Mouse (Mus musculus) ES-E14 (cell line): ENCODE data around the gene C1ql2. TPM values are rescaled to one million over a fixed set of nuclear protein-coding genes. Genes with fewer than 3 reads are reported as not detected.

ENCODE experiments used
- DNase-seq: peaks from one replicate; pipeline ENCODE4 v3.0.0-alpha.2; 2013; ENCODE audit warnings: low read depth, low spot score
- H3K27ac ChIP-seq: 2 replicates; pipeline ENCODE4 v1.5.1; 2012; ENCODE audit warnings: low read depth, mild to moderate bottlenecking, low read length, moderate library complexity, mixed read lengths; ENCODE audit not compliant: poor library complexity, insufficient read depth, severe bottlenecking
- H3K36me3 ChIP-seq: 2 replicates; pipeline ENCODE4 v1.6.1; 2012; ENCODE audit warnings: mild to moderate bottlenecking, low read length, moderate library complexity, mixed read lengths; ENCODE audit not compliant: control insufficient read depth, poor library complexity, insufficient read depth, severe bottlenecking
- H3K4me1 ChIP-seq, 2 experiments: fragments of 150-350 bp in 1 of 2; sonication (generic) in 1 of 2; 2 replicates each; pipeline ENCODE4 v1.6.1; 2012; ENCODE audit warnings: low read length in 2 of 2, mild to moderate bottlenecking in 1 of 2, mixed read lengths in 1 of 2; ENCODE audit not compliant: control insufficient read depth in 2 of 2, insufficient read depth in 2 of 2, poor library complexity in 1 of 2
- H3K4me3 ChIP-seq, 2 experiments: fragments of 150-350 bp in 1 of 2; sonication (generic) in 1 of 2; 2 replicates each; pipeline ENCODE4 v1.5.1; 2012; ENCODE audit warnings: low read length in 2 of 2, low read depth in 1 of 2, mild to moderate bottlenecking in 1 of 2, mixed read lengths in 1 of 2; ENCODE audit not compliant: insufficient read depth in 1 of 2, poor library complexity in 1 of 2, severe bottlenecking in 1 of 2
- H3K9ac ChIP-seq: 2 replicates; pipeline ENCODE4 v1.6.1; 2012; ENCODE audit warnings: low read depth, mild to moderate bottlenecking, low read length, mixed read lengths; ENCODE audit not compliant: poor library complexity, insufficient read depth, severe bottlenecking
- H3K9me3 ChIP-seq: fragments of 150-350 bp; sonication (generic); 2 replicates; pipeline ENCODE4 v1.6.1; 2012; ENCODE audit warnings: low read depth, mild to moderate bottlenecking, low read length; ENCODE audit not compliant: control insufficient read depth, insufficient read depth
- CHD2 ChIP-seq: IDR thresholded peaks from 2 replicates; pipeline ENCODE4 v1.6.1; 2014; ENCODE audit warnings: mild to moderate bottlenecking, low read depth, low read length, inconsistent platforms
- HCFC1 ChIP-seq: IDR thresholded peaks from 2 replicates; pipeline ENCODE4 v1.6.1; 2012; ENCODE audit warnings: low read length, inconsistent platforms, borderline replicate concordance; ENCODE audit not compliant: insufficient read depth
- MAFK ChIP-seq: IDR thresholded peaks from 2 replicates; pipeline ENCODE4 v1.6.1; 2014; ENCODE audit warnings: mild to moderate bottlenecking, low read depth, low read length, inconsistent platforms; ENCODE audit not compliant: insufficient read depth
- ZC3H11A ChIP-seq: IDR thresholded peaks from 2 replicates; pipeline ENCODE4 v1.6.1; 2012; ENCODE audit warnings: low read depth, mild to moderate bottlenecking, inconsistent platforms, low read length, borderline replicate concordance
- ZNF384 ChIP-seq: IDR thresholded peaks from 2 replicates; pipeline ENCODE4 v1.6.1; 2012; ENCODE audit warnings: low read depth, low read length, inconsistent platforms
- in situ Hi-C, 2 experiments: fragments of 600-800 bp; cut with MboI; formaldehyde crosslinking; loops; one replicate each; pipeline ENCODE4 v1.15.1; 2025; ENCODE audit warnings: low sequenced_read_pairs in 2 of 2, inconsistent platforms in 1 of 2; ENCODE audit not compliant: unreplicated experiment in 2 of 2
- total RNA-seq: library from RNA; depleted of rRNA; stranded (reverse); fragments of 300-350 nt; gene quantifications from 2 replicates; pipeline ENCODE4 v1.2.3, GENCODE M21; 2012

C1ql2 gene
- total RNA-seq, 1 experiment = 0.49 TPM

DNA sequence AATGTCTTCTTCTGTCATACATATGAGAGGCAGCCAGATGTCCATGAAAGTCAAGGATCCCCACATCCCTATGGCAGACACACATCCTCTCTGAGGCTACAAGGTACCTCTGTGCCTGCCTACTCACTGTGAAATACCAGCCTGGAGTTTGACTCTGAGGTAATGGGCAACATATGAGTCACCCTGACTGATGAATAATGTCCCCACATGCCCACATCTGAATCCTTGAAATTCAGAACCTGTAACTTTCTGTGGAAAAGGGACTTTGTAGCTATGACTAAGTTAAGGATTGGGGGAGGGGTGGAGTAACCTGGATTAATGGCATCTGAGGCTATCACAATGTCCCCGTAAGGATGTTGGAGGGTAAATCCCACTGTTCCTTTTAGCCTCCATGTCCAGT lies 23.3 kb downstream of the C1ql2 start:
- Histone ChIP-seq H3K27ac (no peak overlapping the region), H3K4me3 (no peak overlapping the region), H3K9ac (no peak overlapping the region), H3K36me3 (no peaks in the 10 kb centered on the region), H3K4me1 (no peaks in the 10 kb centered on the region), H3K9me3 (no peaks in the 10 kb centered on the region)
- in situ Hi-C loops = no loop called here
- no peak for DNase-seq
- TF ChIP-seq HCFC1 = no peak
- TF ChIP-seq ZC3H11A = no peak
- no peak for TF ChIP-seq MAFK
- TF ChIP-seq ZNF384 = no peak
- no peak for TF ChIP-seq CHD2

- H3K4me1 ChIP-seq = peaks cover 0 to 2% of the 10 kb centered on the region in 2 experiments; a peak in 1 of 4 replicates
- DNase-seq = no peak
- in situ Hi-C loops = no loop called here
- TF ChIP-seq ZC3H11A (peak; percentile 73; the same call in 1 of the 2 replicates), HCFC1 (no peak), CHD2 (no peak)
- H3K9me3 ChIP-seq = no peaks in the 10 kb centered on the region
- H3K27ac ChIP-seq = no peak overlapping the region
- H3K36me3 ChIP-seq = no peaks in the 10 kb centered on the region
- no peak overlapping the region for H3K4me3 ChIP-seq
- no peak overlapping the region for H3K9ac ChIP-seq
Measured at GRCm38 (mm10) chr1:120368138-120368537, 27.8 kb downstream of the C1ql2 start.

GRCm38 (mm10) chr1:120374131-120374530 lies 33.7 kb downstream of the C1ql2 start:
- Histone ChIP-seq H3K27ac (no peak overlapping the region), H3K4me1 (peaks cover 0 to 4% of the 10 kb centered on the region in 2 experiments; a peak in 1 of 4 replicates), H3K36me3 (no peaks in the 10 kb centered on the region), H3K9me3 (no peaks in the 10 kb centered on the region), H3K9ac (no peak overlapping the region), H3K4me3 (no peak overlapping the region)
- TF ChIP-seq ZC3H11A (no peak), MAFK (no peak), CHD2 (no peak), HCFC1 (no peak)
- in situ Hi-C loops = no loop called here
- no peak for DNase-seq

- in situ Hi-C loops = no loop called here
- H3K9me3 ChIP-seq = no peaks in the 10 kb centered on the region
- H3K27ac ChIP-seq = no peak overlapping the region
- no peak overlapping the region for H3K9ac ChIP-seq
- no peak for TF ChIP-seq ZC3H11A
- no peak for TF ChIP-seq HCFC1
- no peak for TF ChIP-seq CHD2
- TF ChIP-seq MAFK = no peak
- no peak for TF ChIP-seq ZNF384
- H3K36me3 ChIP-seq = no peaks in the 10 kb centered on the region
- peaks cover 0 to 4% of the 10 kb centered on the region in 2 experiments; a peak in 1 of 4 replicates for H3K4me1 ChIP-seq
- H3K4me3 ChIP-seq = no peak overlapping the region
- DNase-seq = no peak
Measured at GRCm38 (mm10) chr1:120374832-120375231, 34.5 kb downstream of the C1ql2 start.

- H3K9ac ChIP-seq = no peak overlapping the region
- H3K4me3 ChIP-seq = no peak overlapping the region
- in situ Hi-C loops = no loop called here
- H3K27ac ChIP-seq = no peak overlapping the region
- no peaks in the 10 kb centered on the region for H3K9me3 ChIP-seq
- no peak for TF ChIP-seq HCFC1
- no peak for TF ChIP-seq MAFK
- no peak for TF ChIP-seq CHD2
- no peak for TF ChIP-seq ZC3H11A
- no peak for TF ChIP-seq ZNF384
- H3K4me1 ChIP-seq = no peaks in the 10 kb centered on the region
- no peak for DNase-seq
- no peaks in the 10 kb centered on the region for H3K36me3 ChIP-seq
Measured at GRCm38 (mm10) chr1:120385029-120385571, 44.7 kb downstream of the C1ql2 start.
